Mouse (Mus musculus) megakaryocyte, embryonic 14.5 days (primary cell): ENCODE results near the gene Mrpl58.

Source experiments
- FLI1 ChIP-seq: IDR thresholded peaks from 2 replicates; pipeline ENCODE4 v1.6.1; 2012; ENCODE audit warnings: low read length, inconsistent platforms, mixed read lengths
- GATA1 ChIP-seq: IDR thresholded peaks from 3 replicates; pipeline ENCODE4 v1.6.1; 2012; ENCODE audit warnings: mixed read lengths, low read length, inconsistent platforms, borderline replicate concordance

DNA sequence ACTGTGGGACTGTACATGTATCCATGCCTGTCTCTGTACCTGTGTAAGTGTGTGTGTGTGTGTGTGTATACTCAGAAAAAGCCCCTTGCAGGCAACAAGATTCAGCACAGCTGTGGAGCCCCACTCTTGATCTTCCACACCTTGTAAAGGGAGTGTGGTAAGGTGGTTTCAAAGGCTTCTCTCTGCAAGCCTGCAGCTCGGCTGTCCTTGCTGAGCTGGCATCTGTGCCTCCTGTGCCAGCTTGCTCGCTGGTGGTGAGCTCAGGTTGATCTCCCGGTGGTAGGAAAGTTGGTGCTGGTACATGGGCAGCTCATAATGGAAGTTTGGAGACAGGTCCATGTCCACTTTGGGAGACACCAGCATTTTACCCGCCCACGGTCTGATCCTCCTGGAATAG lies 58.3 kb downstream of the Mrpl58 start:
- TF ChIP-seq GATA1, result no peak
- no peak for TF ChIP-seq FLI1
